Mouse (Mus musculus): ENCODE measurements at regions not wholly inside any gene's neighbourhood (a gene's known extent, or its start where the extent isn't known, plus 50 kb on each side); places are given as distances from the start of the nearest gene placed in this dataset.
A peak's percentile ranks its signal among the peaks of the same experiment; 100 is the strongest.

DNA sequence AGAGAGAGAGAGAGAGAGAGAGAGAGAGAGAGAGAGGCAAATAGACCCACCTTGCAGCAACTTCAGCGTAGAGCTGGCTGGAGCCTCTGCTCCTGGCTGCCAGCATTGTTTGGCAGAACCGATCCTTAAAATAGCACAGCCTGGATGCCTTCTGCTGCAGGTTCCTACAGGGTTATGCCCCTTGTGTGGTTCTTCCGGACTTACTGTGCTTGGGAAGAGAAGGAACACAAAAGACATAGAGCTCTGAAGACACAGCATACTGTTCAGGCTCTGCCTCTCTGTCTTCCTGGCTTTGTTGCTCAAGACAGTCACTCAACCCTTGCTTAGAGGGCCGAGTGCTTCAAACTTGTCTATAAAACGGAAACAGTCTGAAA lies 86.2 kb upstream of the Slc25a26 start:
- no peak for DNase-seq (ENCODE audit: extremely low spot score)

DNA sequence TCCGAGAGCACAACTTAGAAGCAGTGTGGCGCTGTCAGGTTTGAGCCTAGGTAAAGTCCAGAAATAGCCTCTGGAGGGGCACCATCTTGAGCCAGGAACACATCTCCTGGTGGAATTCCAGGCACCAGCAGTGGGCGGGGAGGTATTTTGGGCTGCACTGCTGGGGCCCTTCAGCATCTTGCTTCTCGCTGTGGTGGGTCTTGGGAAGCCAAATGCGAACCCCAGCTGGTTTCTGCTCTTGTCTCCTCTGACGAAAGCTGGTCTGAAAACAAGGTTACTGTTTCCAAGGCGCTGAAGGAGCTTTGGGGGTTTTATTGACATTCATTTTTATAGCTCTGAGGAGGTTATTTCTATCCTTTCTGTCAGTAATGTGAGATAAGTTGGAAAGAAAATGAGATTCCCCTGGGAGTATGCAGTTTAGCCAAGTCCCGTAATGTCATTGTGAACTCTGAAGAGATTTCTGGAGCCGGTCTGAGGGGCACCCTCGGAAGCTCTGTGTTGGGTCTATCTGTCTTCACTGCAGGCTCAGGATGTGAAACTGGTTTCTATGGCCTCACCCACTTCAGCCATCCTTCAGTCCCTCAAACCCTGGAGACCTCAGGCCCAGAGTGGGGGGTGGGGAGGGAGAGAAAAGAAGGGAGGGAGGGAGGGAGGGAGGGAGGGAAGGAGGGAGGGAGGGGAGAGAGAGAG lies 86.7 kb upstream of the Slc25a26 start:
- DNase-seq (ENCODE audit: extremely low spot score): no peak

DNA sequence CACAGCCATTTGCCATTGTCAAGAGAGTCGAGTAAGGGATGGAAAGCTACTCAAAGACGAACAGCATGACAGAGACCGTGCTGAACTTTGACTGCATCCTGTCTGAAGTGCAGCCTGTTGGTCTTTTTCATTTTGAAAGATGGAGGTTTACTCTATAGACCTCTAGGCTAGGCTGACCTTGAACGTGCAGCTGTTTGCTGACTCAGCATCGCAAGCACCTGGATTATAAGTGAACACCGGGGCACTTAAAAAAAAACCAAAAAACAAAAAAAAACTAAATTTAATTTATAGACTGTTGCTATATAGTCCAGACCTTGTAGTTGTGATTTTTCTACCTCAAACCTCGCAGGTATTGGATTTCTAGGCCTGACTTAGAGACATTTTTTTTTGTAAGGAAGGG lies 87.8 kb upstream of the Slc25a26 start:
- DNase-seq (ENCODE audit: extremely low spot score): no peak

DNA sequence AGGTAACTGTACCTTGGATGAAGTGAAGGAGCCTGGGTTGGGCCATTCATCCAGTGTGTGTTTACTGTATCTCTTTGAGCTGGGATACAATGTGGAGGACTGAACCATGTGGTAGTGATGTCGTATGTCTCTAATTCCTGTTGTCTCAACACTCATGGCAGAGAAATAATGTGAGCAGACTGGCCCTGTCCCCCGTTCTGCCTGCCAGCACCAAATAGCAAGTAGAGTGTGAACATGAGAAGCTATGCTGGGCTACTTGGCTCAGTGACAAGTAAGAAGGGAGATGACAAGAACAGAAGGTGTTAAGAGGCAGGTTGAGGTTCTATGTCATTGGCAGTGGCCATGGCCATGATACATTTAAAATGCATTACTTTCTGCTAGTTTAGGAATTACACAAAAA lies 89.7 kb upstream of the Slc25a26 start:
- DNase-seq (ENCODE audit: extremely low spot score): no peak

DNA sequence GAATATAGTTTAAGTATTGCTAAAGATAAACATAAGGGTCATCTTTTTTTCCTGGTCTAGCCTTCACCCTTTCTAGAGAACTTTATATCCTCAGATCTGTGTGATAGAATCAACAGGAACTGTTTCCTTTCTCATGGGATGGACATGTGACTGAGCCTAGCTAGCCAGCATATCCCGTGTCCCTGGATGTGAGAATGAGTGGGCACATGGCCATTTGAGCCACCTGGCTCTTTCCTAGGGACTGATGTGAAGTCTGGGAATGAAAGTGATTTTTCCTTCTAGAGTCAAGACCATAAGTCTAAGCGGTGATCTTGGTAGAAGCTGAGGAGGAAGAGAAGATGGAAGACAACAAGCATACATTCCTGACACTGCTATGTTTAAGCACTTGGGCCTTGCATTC lies 91.1 kb upstream of the Slc25a26 start:
- DNase-seq (ENCODE audit: extremely low spot score): no peak

DNA sequence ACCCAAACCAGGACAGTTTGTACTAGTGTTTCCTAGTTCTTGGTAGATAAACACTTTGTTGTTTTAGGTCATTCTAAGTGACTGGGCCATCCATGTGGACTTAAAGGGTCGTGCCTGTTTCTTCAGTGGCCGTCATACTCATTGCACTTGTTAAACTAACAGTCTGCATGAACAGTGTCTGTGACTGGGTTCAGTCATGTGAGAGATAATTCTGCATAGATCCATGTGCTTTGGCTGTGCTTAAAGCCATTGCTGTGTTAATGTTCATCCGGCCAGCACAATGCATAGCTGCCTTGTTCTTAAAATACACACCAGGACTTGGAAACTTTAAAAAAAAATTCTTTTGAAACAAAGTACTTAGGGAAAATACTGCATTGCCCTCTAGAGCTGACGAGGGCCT lies 92.4 kb upstream of the Slc25a26 start:
- DNase-seq (ENCODE audit: extremely low spot score): no peak

DNA sequence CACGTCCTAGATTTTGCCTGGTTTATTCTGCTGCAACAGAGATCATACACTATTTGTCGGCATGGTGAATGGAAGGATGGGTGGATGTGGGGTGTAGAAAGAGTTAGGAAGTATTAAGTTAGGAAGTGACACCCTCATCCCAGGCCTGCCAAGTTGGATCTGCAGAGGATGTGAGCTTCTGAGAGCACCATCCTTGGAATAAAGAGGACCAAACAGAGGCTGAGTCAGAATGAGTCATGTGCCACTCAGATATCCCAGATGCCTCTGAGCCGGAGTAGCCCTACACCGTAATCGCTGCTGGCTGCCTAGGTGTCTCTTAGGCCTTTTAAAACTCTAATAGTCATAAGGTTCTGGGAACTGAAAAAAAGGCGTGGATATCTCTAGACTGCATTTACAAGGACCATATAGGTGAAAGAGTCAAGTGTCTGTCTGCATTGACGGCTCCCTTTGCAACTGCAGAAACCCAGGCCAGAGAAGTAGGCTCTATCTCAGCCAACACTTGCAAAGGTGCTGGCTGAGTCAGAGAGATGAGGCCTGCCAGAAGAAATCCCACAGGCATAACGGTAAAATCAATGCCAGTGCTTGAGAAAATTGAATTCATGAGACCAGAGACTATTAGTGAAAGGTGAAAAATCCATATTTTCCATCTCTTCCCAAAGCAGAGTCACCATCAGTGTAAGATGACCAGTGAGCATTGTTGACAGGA lies 94.6 kb upstream of the Slc25a26 start:
- no peak for DNase-seq (ENCODE audit: extremely low spot score)

DNA sequence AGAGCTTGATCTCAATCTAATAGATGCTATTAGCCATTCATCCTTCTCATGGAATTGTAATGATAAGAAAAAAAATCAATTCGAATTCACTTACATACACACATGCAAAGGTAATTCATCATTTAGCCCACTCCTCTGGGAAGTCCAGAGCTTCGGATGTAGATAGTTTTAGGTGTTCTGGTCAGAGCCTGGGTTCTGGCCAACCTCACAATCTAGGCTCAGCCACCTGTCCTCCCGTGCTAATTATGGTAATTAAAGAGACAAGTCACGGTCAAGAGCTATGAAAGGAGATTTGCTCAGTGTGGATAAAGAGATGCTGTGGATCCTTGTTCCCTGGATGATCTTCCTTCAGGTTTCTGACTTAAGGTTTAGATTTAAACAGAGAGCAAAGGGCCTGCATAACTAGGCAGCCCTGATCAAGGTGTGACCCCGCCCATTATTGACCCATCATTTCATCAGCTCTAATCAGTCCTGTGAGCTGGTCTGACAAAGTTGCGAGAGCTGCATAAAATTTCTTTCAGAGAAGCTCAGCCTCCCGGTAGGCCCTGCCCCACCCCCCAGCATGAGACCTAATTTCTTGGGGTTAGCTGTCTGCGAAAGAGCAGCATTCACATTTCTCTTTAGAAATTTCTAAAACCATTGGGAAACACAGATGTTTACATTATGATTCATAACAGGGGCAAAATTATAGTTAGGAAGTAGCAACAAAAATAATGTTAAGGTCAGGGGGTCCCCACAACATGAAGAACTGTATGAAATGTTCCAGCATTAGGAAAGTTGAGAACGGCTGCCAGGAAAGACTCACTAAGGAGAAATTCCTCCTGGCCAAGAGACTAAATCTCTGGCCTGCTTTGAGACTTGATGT lies 98.3 kb upstream of the Slc25a26 start:
- no peak for DNase-seq (ENCODE audit: extremely low spot score)

DNA sequence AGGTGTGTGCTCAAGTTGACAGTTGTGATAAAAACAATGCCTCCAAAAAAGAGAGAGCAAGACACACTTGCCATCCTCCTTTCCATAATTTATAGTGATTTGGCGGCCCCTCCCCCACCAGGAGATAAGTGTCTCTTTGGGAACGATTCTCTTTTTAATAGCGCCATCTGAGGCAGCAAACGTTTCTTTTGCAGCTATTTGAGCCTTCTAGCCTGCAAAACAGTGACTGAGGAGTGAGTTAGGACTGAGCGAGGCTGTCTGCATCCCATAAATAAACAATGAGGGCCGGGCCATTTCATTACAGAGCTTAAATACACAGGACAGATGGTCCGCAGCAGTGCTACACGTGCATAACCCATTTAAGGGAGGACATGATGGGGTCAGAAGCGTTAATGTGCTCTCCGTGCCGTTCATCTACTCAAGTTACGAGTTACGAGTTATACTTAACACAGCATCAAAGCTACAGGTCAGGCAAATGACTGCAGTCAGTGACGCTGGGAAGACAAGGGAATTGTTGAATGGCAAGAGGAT lies 99.0 kb upstream of the Slc25a26 start:
- DNase-seq (ENCODE audit: extremely low spot score): peak; percentile 47

DNA sequence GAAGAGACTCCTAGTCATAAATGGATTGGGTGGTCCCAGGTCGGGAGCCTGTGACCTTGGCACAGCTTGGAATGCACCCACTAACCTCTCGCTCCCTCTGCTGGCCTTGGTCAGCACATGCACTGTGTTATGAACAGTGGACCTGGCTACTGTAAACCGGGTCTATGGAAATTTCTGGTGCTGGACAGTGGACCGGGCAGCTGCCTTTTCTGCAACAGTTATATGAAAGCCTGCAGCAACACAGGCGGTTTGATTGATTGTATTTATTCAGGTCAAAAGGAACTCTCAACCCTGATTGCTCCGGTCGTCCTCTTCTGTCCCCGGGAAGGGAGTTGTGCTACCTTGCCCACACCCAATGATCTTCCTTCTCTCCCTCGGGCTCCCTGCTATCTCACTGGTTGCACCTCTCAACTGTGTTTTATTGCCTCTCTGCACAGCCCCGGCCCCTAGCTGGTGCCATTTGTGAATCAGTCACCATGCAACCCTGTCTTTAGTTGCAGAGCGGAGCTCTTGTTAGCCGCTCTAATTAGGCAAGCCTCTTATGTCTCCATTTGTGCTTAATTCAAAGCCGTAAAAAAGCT lies 99.6 kb upstream of the Slc25a26 start:
- DNase-seq (ENCODE audit: extremely low spot score): peak; percentile 52

DNA sequence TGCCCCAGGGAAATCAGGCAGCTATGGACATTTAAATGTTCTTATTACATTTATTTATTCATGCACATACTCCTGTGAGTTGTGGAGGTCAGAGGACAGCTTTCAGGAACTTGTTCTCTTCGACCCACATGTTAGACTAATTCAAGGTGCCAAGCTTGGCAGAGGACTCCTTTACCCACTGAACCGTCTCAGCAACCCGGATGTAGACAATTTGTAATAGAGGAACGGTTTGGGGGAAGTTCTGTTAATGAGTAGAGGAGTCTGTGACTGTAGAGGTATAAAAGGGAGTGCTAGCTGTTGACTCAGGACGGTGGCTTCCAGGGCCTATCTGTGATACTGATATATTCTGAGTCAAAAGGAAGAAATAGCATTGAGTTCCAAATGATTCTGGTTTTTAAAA lies 107.4 kb upstream of the Magi1 start:
- DNase-seq (ENCODE audit: extremely low spot score): no peak

DNA sequence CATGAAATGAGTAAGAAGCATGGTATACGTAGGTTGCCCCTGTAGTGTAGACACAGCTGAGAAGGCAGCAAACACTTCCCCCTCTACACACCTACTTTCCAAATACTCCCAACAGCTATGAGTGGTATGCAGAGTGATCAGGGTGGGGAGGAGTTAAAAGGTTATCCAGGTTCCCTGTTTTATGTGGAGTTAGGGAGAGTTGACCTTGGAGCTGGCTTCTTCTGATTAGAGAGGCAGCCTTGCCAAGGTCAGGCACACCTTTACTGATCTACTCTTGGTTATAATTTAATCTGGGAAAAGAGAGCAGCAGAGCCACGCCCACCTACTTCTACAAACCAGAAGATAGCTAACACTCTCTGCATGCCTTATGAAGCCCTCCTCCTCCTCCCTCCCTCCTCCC lies 106.7 kb upstream of the Magi1 start:
- no peak for DNase-seq (ENCODE audit: extremely low spot score)

DNA sequence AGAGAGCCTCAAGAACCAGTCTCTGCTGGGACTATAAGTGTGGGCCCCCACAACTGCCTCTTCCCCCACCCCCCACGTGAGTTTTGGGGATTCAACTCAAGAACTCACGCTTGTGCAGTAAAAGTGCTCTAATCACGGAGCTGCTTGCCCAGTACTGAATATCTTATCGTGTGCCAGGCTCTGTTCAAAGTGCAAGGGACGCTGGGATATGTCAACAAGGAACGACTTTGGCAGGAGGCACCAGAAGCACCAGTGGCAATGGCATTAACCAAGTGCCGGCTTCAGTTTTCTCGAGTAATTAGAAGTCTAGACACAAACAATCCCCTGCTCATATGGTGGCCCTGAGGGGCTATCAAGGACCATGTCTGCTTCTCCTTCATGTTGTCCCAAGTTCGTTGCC lies 106.0 kb upstream of the Magi1 start:
- no peak for DNase-seq (ENCODE audit: extremely low spot score)

DNA sequence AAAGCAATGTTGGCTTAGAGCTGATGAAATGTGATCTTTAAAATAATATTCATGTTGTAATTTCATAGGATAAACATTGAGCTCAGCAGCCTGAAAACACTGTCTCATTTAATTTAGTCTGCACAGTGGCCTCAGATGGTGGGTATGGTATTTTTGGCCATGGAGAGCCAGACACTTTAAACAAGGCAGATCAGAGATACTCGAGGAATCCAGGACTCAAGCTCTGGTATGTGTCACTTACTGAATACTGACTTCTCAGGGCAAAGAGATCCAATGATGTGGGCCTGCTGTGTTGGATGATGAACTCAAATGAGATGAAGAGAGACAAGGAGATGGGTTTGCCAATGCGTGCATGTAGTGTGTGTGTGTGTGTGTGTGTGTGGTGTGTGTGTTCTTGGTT lies 103.9 kb upstream of the Magi1 start:
- no peak for DNase-seq (ENCODE audit: extremely low spot score)

DNA sequence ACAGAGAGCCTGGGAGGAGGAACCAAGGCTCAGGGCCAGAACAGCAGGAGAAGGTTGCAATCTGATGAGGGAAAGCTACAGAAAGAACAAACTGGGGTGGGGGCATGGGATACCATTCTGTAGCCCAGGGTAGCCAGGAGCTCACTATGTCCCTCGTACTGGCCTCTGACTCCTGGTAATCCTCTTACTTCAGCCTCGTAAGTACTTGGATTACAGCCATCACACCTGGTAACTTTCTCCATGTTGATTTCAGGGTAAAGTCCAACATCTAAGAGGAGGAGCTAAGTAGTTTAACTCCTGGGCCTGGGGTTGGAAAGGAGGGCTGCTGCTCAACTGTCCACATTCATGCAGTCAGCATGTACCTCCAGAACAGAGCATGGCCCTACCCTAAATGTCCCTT lies 101.8 kb upstream of the Magi1 start:
- no peak for DNase-seq (ENCODE audit: extremely low spot score)

DNA sequence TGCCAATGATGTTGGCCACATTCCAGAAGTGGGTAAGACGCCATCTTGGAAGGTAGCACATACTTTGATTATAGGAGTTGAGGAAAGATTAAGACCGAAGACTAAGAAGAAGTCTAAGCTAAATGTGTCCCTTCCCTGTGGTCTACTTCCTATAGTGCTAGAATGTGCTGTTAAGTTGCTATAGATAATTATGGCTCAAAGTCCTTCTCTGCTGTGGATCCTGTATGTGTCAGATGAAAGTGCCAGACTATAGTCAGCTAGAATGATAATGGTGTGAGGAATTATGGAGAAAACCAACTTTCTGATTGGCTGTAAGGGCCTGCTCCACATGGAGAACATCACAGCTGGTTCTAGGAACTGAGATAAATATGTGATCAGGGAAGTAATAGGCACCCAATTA lies 86.3 kb upstream of the Magi1 start:
- no peak for DNase-seq (ENCODE audit: extremely low spot score)

DNA sequence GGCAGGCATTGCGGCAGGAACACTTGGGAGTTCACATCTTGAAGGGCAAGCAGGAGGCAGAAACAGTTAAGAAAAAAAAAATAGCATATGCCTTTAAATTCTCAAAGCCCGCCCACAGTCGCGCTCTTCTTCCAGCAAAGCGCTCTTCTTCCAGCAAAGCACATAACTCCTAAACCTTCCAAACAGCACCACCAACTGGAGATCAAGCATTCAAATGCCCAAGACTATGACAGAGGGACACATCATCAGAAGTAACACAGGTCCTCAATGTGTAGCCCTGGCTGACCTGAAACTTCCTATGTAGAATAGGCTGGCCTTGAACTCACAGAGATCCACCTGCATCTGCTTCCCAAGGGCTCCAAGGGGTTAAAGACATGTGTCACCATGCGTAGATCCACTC lies 80.2 kb upstream of the Magi1 start:
- DNase-seq (ENCODE audit: extremely low spot score): no peak

DNA sequence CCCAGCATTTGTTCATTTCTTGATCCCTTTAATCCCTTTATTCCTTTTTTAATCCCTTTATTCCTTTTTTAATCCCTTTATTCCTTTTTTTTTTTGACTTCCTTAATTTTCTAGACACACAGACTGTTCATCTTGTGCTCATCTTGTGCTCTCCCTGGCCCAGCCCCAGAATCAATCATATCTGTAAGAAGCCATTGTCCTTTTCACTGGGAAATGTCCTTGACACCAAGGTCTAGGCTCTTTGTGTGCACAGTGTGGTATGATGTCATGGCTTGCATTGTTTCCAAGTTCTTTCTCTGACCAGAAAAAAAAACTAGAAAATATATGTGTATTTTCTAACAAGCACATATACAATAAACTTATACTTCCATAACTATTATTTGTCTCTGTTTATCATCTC lies 78.9 kb upstream of the Magi1 start:
- no peak for DNase-seq (ENCODE audit: extremely low spot score)

DNA sequence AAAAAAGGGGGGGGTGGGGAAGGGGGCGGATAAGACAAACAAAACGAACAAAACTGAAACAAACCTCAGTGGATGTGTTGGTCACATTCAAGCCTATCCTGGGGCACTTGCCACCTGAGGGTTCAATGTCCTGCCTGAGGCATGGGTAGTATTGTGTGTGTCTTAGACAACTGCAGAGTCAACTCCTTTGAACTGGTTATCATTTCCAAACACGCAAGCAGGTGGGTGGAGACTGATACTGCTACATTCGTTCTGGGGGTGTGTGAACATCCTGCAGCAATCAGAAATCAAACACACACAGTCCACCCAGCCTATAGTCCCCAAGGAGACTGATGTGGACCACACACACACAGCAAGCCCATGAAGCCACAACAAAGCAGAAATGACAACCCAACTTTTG lies 73.9 kb upstream of the Magi1 start:
- no peak for DNase-seq (ENCODE audit: extremely low spot score)

DNA sequence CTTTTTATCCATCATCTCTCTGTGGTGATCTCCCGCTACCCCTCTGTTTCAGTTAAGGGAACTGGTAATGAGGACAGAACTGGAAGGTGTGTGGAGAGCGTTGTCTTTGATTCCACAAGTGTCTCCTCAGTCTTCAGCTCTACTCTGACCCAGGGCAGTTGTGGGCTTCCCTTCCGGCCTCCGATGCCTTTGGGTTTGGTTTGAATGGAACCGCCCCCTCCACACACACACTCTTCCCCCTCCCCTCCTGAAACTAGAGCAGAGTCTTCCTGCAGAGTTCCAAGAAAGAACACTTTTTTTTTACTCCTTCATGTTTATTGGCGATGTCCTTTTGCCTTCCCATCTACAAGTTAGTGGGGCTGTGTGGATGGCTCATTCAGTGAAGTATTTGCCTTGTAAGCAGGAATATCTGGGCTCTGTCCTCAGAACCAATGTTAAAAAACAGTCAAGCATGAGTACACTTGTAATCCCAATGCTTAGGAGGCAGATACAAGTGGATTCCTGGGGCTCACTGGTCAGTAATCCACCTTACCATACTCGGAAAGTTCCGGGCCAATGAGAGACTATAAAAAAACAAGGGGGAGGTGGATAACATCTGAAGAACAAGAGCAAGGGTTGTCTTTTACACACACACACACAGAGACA lies 70.9 kb upstream of the Magi1 start:
- DNase-seq (ENCODE audit: extremely low spot score): peak; percentile 17

DNA sequence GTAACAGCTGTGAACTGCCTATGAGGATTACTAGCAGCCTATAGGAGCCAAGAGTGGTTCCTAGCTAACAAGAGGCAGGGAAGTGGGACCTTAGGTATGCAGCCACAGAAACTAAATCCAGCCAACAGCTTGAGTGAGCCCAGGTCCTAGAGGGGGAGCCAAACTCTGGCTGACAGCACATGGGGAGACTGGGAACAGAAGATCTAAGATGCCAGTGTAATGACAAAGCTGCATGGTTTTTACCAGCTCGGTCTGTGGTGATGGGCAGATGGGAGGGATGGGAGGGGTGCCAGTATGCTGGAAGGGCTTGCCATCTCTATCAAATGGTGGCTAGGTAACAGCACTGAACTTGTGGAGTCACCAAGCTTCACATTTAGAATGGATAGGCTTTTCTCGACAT lies 60.6 kb upstream of the Magi1 start:
- DNase-seq (ENCODE audit: extremely low spot score): no peak

DNA sequence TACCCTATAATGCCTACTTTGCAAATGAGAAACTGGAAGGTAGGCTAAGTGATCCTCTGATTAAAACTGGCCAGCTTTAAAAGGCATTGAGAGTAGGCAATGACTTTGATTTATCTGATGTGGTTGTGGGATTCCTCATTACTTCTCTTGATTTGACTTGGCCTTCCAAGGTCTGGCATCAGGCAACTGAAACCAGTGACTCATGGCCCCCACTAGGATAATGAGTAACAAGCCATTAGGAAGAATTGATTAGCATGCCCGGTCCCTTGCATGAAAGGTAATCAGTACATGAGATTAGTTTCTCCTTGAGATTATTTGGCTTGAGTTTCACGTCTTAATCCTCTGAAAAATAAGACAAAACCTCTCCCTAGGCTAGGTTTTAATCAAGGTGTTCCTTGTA lies 56.8 kb upstream of the Magi1 start:
- DNase-seq (ENCODE audit: extremely low spot score): no peak

All from embryo, embryonic 9.5 days (tissue).